Mouse (Mus musculus) midbrain, postnatal 0 days (tissue): Measurements from ENCODE around the gene Tpra1. TPM values are rescaled to one million over a fixed set of nuclear protein-coding genes. Genes with fewer than 3 reads are reported as not detected.

Experiments used
- ATAC-seq: fragments of 200-750 bp; cut with Nextera tagmentation; 2 replicates; pipeline ENCODE4 v1.8.0; 2017; ENCODE audit warnings: moderate number of reproducible peaks, mild to moderate bottlenecking, moderate TSS enrichment, moderate library complexity; ENCODE audit not compliant: low FRiP score
- DNase-seq: peaks from one replicate; pipeline ENCODE4 v3.0.0-alpha.2; 2015; ENCODE audit warnings: low spot score
- H3K27ac ChIP-seq: fragments of 300-500 bp; sonication (generic); 2 replicates; pipeline ENCODE4 v1.5.1; 2014; ENCODE audit warnings: low read depth, mild to moderate bottlenecking, low read length, mixed read lengths
- H3K27me3 ChIP-seq: fragments of 300-500 bp; sonication (generic); 2 replicates; pipeline ENCODE4 v1.6.1; 2014; ENCODE audit warnings: low read length, control low read depth, mixed read lengths; ENCODE audit not compliant: insufficient read depth
- H3K36me3 ChIP-seq: fragments of 300-500 bp; sonication (generic); 2 replicates; pipeline ENCODE4 v1.6.1; 2014; ENCODE audit warnings: low read length, control low read depth, mixed read lengths; ENCODE audit not compliant: insufficient read depth
- H3K4me1 ChIP-seq: fragments of 300-500 bp; sonication (generic); 2 replicates; pipeline ENCODE4 v1.6.1; 2014; ENCODE audit warnings: mild to moderate bottlenecking, control low read depth, antibody characterized with exemption, low read length, mixed read lengths; ENCODE audit not compliant: insufficient read depth
- H3K4me2 ChIP-seq: fragments of 300-500 bp; sonication (generic); 2 replicates; pipeline ENCODE4 v1.6.1; 2014; ENCODE audit warnings: low read depth, mild to moderate bottlenecking, low read length, mixed read lengths; ENCODE audit not compliant: poor library complexity, severe bottlenecking
- H3K4me3 ChIP-seq: fragments of 300-500 bp; sonication (generic); 2 replicates; pipeline ENCODE4 v1.5.1; 2014; ENCODE audit warnings: low read depth, mild to moderate bottlenecking, low read length, moderate library complexity
- H3K9ac ChIP-seq: fragments of 300-500 bp; sonication (generic); replicated peaks from 2 replicates; pipeline ENCODE4 v1.6.1; 2014; ENCODE audit warnings: mild to moderate bottlenecking, low read length, moderate library complexity, mixed read lengths; ENCODE audit not compliant: poor library complexity, severe bottlenecking
- H3K9me3 ChIP-seq: fragments of 300-500 bp; sonication (generic); 2 replicates; pipeline ENCODE4 v1.6.1; 2016; ENCODE audit warnings: low read length, control low read depth
- CTCF ChIP-seq: IDR thresholded peaks from 2 replicates; pipeline ENCODE4 v1.5.1; 2016; ENCODE audit warnings: antibody characterized with exemption, mild to moderate bottlenecking
- WGBS: fragments of 180-500 bp; shearing (Covaris S2); extraction: QIAGEN DNeasy Blood & Tissue Kit; methylation state at CpG from one replicate; pipeline ENCODE4 v1.1.7; 2014; 5-methylcytosine and 5-hydroxymethylcytosine counted together
- polyA plus RNA-seq: library from polyadenylated mRNA; unstranded; fragments of >200 nt; fragmentation: Nextera tagmentation; extraction: Ambion mirVana; gene quantifications from 2 replicates; pipeline ENCODE4 v1.2.1, GENCODE M21; 2015
- total RNA-seq: library from RNA; depleted of rRNA; stranded (reverse); fragments of >200 nt; gene quantifications from 2 replicates; pipeline ENCODE4 v1.2.3, GENCODE M21; 2014

The Tpra1 gene
- total and polyA plus RNA-seq, 2 experiments from 2014 or later, result 52.7 to 69.7 TPM

- H3K4me1 ChIP-seq, result peaks cover 32% of the 10 kb centered on the region
- no peak overlapping the region for H3K4me3 ChIP-seq
- H3K4me2 ChIP-seq, result peak overlapping the region; percentile 20; the same call in 1 of the 2 replicates
- 0 out of 2 replicates have a peak overlapping the region, but pooled peaks have one; percentile 24 for H3K9ac ChIP-seq
- no peaks in the 10 kb centered on the region for H3K36me3 ChIP-seq
- DNase-seq, result peak; percentile 93
- ATAC-seq, result peak; percentile 81
- peak overlapping the region; percentile 77 for H3K27ac ChIP-seq
- WGBS, result 8% methylated on average over 8 of the region's 8 CpGs
- H3K27me3 ChIP-seq, result no peaks in the 10 kb centered on the region
- no peaks in the 10 kb centered on the region for H3K9me3 ChIP-seq
- TF ChIP-seq CTCF, result no peak
These were observed 40.5 kb downstream of the Tpra1 start for GRCm38 (mm10) chr6:88942595-88942994.

GRCm38 (mm10) chr6:88943666-88944065 is 41.6 kb downstream of the Tpra1 start:
- Histone ChIP-seq H3K4me3 (no peak overlapping the region), H3K4me1 (peaks cover 29% of the 10 kb centered on the region), H3K27ac (0 out of 2 replicates have a peak overlapping the region, but pooled peaks have one; percentile 77), H3K27me3 (no peaks in the 10 kb centered on the region), H3K36me3 (no peaks in the 10 kb centered on the region), H3K9ac (no peak overlapping the region), H3K9me3 (no peaks in the 10 kb centered on the region), H3K4me2 (0 out of 2 replicates have a peak overlapping the region, but pooled peaks have one; percentile 1)
- DNase-seq (no peak), ATAC-seq (no peak)
- peak; percentile 28 for TF ChIP-seq CTCF
- WGBS, result 58% methylated on average over 6 of the region's 6 CpGs

- H3K4me2 ChIP-seq, result no peak overlapping the region
- H3K27ac ChIP-seq, result no peak overlapping the region
- H3K36me3 ChIP-seq, result no peaks in the 10 kb centered on the region
- no peaks in the 10 kb centered on the region for H3K9me3 ChIP-seq
- no peak overlapping the region for H3K9ac ChIP-seq
- ATAC-seq (no peak), DNase-seq (no peak)
- no peaks in the 10 kb centered on the region for H3K27me3 ChIP-seq
- H3K4me1 ChIP-seq, result peaks cover 19% of the 10 kb centered on the region
- no peak for TF ChIP-seq CTCF
- H3K4me3 ChIP-seq, result no peak overlapping the region
- WGBS, result 68% methylated on average over 6 of the region's 6 CpGs
These were observed 44.4 kb downstream of the Tpra1 start for GRCm38 (mm10) chr6:88946442-88946841.

- no peak overlapping the region for H3K9ac ChIP-seq
- H3K27me3 ChIP-seq, result no peaks in the 10 kb centered on the region
- DNase-seq (no peak), ATAC-seq (no peak)
- no peaks in the 10 kb centered on the region for H3K9me3 ChIP-seq
- no peak overlapping the region for H3K4me3 ChIP-seq
- H3K36me3 ChIP-seq, result no peaks in the 10 kb centered on the region
- no peak for TF ChIP-seq CTCF
- H3K4me1 ChIP-seq, result 0 out of 2 replicates have a peak, but pooled peaks cover 8% of the 10 kb centered on the region
- no peak overlapping the region for H3K27ac ChIP-seq
- no peak overlapping the region for H3K4me2 ChIP-seq
These were observed 45.7 kb downstream of the Tpra1 start for GRCm38 (mm10) chr6:88947771-88948170.

- no peak overlapping the region for H3K4me2 ChIP-seq
- no peaks in the 10 kb centered on the region for H3K36me3 ChIP-seq
- peaks cover 10% of the 10 kb centered on the region for H3K4me1 ChIP-seq
- H3K9ac ChIP-seq, result no peak overlapping the region
- TF ChIP-seq CTCF, result no peak
- H3K27ac ChIP-seq, result no peak overlapping the region
- H3K27me3 ChIP-seq, result no peaks in the 10 kb centered on the region
- no peak for ATAC-seq
- H3K4me3 ChIP-seq, result no peak overlapping the region
- H3K9me3 ChIP-seq, result no peaks in the 10 kb centered on the region
- DNase-seq, result no peak
- 95% methylated on average over 2 of the region's 2 CpGs for WGBS
These were observed 54.7 kb downstream of the Tpra1 start for GRCm38 (mm10) chr6:88956725-88957124.

GRCm38 (mm10) chr6:88957313-88957712 is 55.3 kb downstream of the Tpra1 start:
- ATAC-seq (no peak), DNase-seq (no peak)
- H3K4me2 ChIP-seq, result no peak overlapping the region
- H3K9ac ChIP-seq, result no peak overlapping the region
- no peaks in the 10 kb centered on the region for H3K9me3 ChIP-seq
- H3K27me3 ChIP-seq, result no peaks in the 10 kb centered on the region
- no peak for TF ChIP-seq CTCF
- no peak overlapping the region for H3K4me3 ChIP-seq
- no peaks in the 10 kb centered on the region for H3K36me3 ChIP-seq
- WGBS, result 91% methylated on average over 4 of the region's 4 CpGs
- H3K4me1 ChIP-seq, result peaks cover 10% of the 10 kb centered on the region
- no peak overlapping the region for H3K27ac ChIP-seq
